Mouse (Mus musculus) forebrain, embryonic 16.5 days (tissue): ENCODE measurements at regions not wholly inside any gene's neighbourhood (a gene's known extent, or its start where the extent isn't known, plus 50 kb on each side); places are given as distances from the start of the nearest gene placed in this dataset.
A peak's percentile ranks its signal among the peaks of the same experiment; 100 is the strongest.

Experiments used
- ATAC-seq: fragments of 200-750 bp; cut with Nextera tagmentation; 2 replicates; pipeline ENCODE4 v1.8.0; 2017; ENCODE audit warnings: mild to moderate bottlenecking, moderate library complexity
- H3K27ac ChIP-seq: fragments of 300-500 bp; sonication (generic); 2 replicates; pipeline ENCODE4 v1.5.1; 2014; ENCODE audit warnings: low read length, control low read depth
- H3K27me3 ChIP-seq: fragments of 300-500 bp; sonication (generic); replicated peaks from 2 replicates; pipeline ENCODE4 v1.6.1; 2014; ENCODE audit warnings: low read length; ENCODE audit not compliant: control insufficient read depth, insufficient read depth
- H3K36me3 ChIP-seq: fragments of 300-500 bp; sonication (generic); 2 replicates; pipeline ENCODE4 v1.6.1; 2014; ENCODE audit not compliant: control insufficient read depth, insufficient read depth
- H3K4me1 ChIP-seq: fragments of 300-500 bp; sonication (generic); replicated peaks from 2 replicates; pipeline ENCODE4 v1.6.1; 2014; ENCODE audit warnings: low read length; ENCODE audit not compliant: control insufficient read depth, insufficient read depth
- H3K4me2 ChIP-seq: fragments of 300-500 bp; sonication (generic); 2 replicates; pipeline ENCODE4 v1.6.1; 2014; ENCODE audit warnings: mild to moderate bottlenecking, low read length, control low read depth
- H3K4me3 ChIP-seq: fragments of 300-500 bp; sonication (generic); replicated peaks from 2 replicates; pipeline ENCODE4 v1.5.1; 2014; ENCODE audit warnings: mild to moderate bottlenecking, low read length, control low read depth
- H3K9ac ChIP-seq: fragments of 300-500 bp; sonication (generic); replicated peaks from 2 replicates; pipeline ENCODE4 v1.6.1; 2014; ENCODE audit warnings: low read depth, low read length, control low read depth
- H3K9me3 ChIP-seq: fragments of 300-500 bp; sonication (generic); 2 replicates; pipeline ENCODE4 v1.6.1; 2016; ENCODE audit warnings: low read length; ENCODE audit not compliant: control insufficient read depth
- WGBS: fragments of 180-500 bp; shearing (Covaris S2); extraction: QIAGEN DNeasy Blood & Tissue Kit; methylation state at CpG from one replicate; pipeline ENCODE4 v1.1.7; 2014; 5-methylcytosine and 5-hydroxymethylcytosine counted together

DNA sequence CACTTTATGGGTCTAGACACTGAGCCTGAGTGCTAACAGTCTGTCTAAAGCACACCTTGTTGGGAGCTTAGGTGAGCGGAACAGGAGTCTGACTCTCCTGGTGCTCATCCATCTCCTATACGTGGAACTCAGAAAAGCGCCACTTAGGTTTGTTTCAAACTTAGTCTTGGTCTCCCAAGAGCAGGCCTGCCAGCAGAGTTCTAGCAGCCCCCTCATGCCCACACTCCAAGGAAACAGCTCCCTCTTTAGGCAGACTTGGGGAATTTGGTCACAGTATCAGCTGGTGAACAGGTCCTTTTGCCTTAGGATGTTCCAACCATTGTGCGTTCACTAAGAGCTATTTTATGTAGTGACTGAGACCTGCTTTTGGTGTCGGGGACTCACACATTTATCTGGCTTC, 173.0 kb upstream of the Ado start:
- Histone ChIP-seq H3K4me3 (no peak overlapping the region), H3K9me3 (no peaks in the 10 kb centered on the region), H3K4me1 (no peaks in the 10 kb centered on the region), H3K27me3 (no peaks in the 10 kb centered on the region), H3K36me3 (no peaks in the 10 kb centered on the region), H3K9ac (no peak overlapping the region), H3K4me2 (no peak overlapping the region), H3K27ac (no peak overlapping the region)
- peak; percentile 50; the same call in 1 of the 2 replicates for ATAC-seq
- 55% methylated on average over 5 of the region's 5 CpGs for WGBS

DNA sequence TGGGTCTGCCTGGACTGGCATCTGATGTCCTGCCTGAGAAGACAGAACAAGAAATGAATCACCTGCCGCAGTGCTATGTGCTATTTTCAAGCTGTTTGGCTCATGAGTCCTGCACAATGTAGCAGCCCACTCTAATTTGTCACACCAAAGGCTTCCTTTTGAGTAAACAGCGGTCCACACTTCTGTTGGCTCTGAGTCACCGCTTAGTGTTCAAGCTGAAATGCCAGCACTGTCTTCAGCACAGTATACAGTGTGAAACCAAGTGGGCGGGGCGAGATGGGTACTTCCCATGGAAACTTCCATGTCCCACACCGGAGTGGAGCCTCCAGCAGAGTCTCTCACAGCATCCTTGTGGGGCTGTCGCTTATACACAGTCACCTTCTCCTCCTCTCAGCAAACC, 168.8 kb upstream of the Ado start:
- no peaks in the 10 kb centered on the region for H3K9me3 ChIP-seq
- no peaks in the 10 kb centered on the region for H3K4me1 ChIP-seq
- 94% methylated on average over 7 of the region's 7 CpGs for WGBS
- H3K4me3 ChIP-seq, result no peak overlapping the region
- no peak for ATAC-seq
- no peak overlapping the region for H3K9ac ChIP-seq
- H3K27me3 ChIP-seq, result no peaks in the 10 kb centered on the region
- H3K27ac ChIP-seq, result no peak overlapping the region
- no peak overlapping the region for H3K4me2 ChIP-seq
- no peaks in the 10 kb centered on the region for H3K36me3 ChIP-seq

DNA sequence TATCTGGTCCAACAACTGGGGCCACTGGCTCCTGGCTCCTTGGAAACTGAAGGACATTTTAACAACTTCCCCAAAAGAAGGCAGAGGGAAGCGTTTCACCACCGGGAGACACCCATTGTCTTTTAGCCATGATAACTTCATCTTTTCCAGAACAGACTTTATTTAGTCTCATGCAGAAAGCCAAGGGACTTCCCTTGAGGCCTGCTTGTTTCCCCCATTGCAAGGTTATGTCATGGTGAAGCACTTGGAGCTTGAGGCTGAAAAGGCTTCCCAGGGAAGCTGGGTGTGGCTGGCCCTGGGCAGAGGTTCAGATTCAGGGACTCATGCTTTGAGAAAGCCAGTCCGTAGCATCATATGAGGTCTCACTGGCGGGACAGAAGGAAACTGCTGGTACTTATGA, 166.3 kb upstream of the Ado start:
- Histone ChIP-seq H3K27ac (no peak overlapping the region), H3K27me3 (no peaks in the 10 kb centered on the region), H3K9ac (no peak overlapping the region), H3K4me1 (no peaks in the 10 kb centered on the region), H3K9me3 (0 out of 2 replicates have a peak, but pooled peaks cover 6% of the 10 kb centered on the region), H3K4me3 (no peak overlapping the region), H3K4me2 (no peak overlapping the region), H3K36me3 (no peaks in the 10 kb centered on the region)
- 85% methylated on average over 4 of the region's 4 CpGs for WGBS
- no peak for ATAC-seq

DNA sequence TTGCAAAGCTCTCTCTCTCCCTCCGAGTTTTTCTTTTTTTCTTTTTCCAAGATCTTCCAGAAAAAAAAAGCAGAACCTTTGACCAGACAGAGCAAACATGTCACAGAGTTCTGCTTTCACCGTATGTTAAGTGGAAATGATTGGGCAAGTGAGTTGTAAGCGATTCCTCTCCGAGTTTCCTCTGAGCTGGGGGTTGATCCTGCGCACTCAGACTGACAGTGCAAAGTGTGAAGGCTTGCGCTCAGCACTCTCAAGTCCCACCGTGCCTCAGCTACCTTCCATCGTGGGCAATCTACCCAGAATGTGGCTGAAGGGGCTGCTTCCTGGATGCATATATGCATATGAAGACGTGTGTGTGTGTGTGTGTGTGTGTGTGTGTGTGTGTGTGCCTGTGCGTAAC, 164.3 kb upstream of the Ado start:
- ATAC-seq, result no peak
- H3K4me3 ChIP-seq, result no peak overlapping the region
- H3K36me3 ChIP-seq, result no peaks in the 10 kb centered on the region
- WGBS, result 85% methylated on average over 10 of the region's 10 CpGs
- H3K27me3 ChIP-seq, result no peaks in the 10 kb centered on the region
- 0 out of 2 replicates have a peak, but pooled peaks cover 6% of the 10 kb centered on the region for H3K9me3 ChIP-seq
- no peak overlapping the region for H3K4me2 ChIP-seq
- H3K9ac ChIP-seq, result no peak overlapping the region
- no peaks in the 10 kb centered on the region for H3K4me1 ChIP-seq
- H3K27ac ChIP-seq, result no peak overlapping the region

DNA sequence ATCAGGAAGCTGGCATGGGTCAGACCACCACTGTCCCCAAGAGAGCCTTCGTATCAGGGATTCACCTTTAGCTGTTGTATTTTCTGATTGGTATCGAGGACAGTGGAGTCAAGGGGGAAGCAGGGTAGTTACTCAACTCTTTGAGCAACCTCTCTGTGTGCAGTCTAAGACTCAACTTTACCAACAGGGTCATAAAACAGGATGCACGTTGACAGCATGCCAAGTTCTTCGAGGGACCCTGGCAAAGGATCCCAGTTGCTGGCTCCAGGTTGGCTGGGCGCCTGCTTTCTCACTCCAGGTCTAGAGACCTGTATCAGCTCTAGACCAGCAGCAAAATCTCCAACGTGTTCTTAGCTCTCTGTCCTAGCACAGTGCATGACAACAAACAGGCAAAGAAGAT, 163.9 kb upstream of the Ado start:
- 0 out of 2 replicates have a peak, but pooled peaks cover 6% of the 10 kb centered on the region for H3K9me3 ChIP-seq
- H3K4me3 ChIP-seq, result no peak overlapping the region
- H3K36me3 ChIP-seq, result no peaks in the 10 kb centered on the region
- no peak overlapping the region for H3K27ac ChIP-seq
- H3K9ac ChIP-seq, result no peak overlapping the region
- no peaks in the 10 kb centered on the region for H3K4me1 ChIP-seq
- ATAC-seq, result no peak
- H3K27me3 ChIP-seq, result no peaks in the 10 kb centered on the region
- H3K4me2 ChIP-seq, result no peak overlapping the region
- 75% methylated on average over 6 of the region's 6 CpGs for WGBS

DNA sequence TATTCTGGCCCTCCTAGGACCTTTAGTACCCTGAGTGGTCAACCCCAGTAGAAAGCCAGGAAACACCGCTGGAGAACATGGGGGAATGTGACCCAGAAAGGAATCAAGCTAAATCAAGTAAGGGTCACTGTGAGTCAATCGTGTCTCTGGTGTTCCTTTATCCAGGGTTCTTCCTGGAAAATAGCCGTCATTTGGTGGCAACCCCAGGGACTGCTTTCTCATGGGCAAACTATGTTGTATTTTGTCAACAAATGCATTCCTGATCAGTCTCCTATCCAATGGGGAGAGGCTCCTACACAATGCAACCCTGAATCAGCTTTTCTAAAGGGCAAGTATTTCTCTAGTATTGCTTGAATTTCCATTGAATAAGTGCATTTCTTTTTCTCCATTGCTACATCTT, 163.2 kb upstream of the Ado start:
- ATAC-seq, result no peak
- 92% methylated on average over 3 of the region's 3 CpGs for WGBS
- Histone ChIP-seq H3K9me3 (0 out of 2 replicates have a peak, but pooled peaks cover 6% of the 10 kb centered on the region), H3K36me3 (no peaks in the 10 kb centered on the region), H3K4me3 (no peak overlapping the region), H3K4me1 (no peaks in the 10 kb centered on the region), H3K27ac (no peak overlapping the region), H3K27me3 (no peaks in the 10 kb centered on the region), H3K4me2 (no peak overlapping the region), H3K9ac (no peak overlapping the region)

DNA sequence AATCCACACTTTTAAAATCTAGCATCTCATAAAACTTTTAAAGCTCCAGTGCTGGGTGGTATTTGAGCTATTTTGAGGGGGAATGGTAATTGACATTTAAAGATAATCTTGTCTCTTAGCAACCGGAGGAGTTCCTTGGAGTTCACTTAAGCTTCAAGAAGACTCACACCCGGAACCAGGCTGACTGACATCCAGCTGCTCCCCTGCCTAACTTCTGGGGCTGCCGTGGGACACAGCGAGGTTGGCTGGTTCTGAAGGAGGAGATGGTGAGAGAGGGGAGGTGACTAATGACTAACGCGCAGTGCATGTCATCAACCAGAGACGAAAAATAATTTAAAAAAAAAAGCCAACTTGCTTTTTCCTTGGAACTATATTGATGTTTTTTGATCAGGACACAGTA, 157.7 kb upstream of the Ado start:
- no peak overlapping the region for H3K4me3 ChIP-seq
- ATAC-seq, result no peak
- H3K4me2 ChIP-seq, result no peak overlapping the region
- 0 out of 2 replicates have a peak, but pooled peaks cover 2% of the 10 kb centered on the region for H3K9me3 ChIP-seq
- WGBS, result 71% methylated on average over 7 of the region's 7 CpGs
- no peaks in the 10 kb centered on the region for H3K36me3 ChIP-seq
- no peak overlapping the region for H3K27ac ChIP-seq
- no peaks in the 10 kb centered on the region for H3K4me1 ChIP-seq
- H3K9ac ChIP-seq, result no peak overlapping the region
- no peaks in the 10 kb centered on the region for H3K27me3 ChIP-seq

DNA sequence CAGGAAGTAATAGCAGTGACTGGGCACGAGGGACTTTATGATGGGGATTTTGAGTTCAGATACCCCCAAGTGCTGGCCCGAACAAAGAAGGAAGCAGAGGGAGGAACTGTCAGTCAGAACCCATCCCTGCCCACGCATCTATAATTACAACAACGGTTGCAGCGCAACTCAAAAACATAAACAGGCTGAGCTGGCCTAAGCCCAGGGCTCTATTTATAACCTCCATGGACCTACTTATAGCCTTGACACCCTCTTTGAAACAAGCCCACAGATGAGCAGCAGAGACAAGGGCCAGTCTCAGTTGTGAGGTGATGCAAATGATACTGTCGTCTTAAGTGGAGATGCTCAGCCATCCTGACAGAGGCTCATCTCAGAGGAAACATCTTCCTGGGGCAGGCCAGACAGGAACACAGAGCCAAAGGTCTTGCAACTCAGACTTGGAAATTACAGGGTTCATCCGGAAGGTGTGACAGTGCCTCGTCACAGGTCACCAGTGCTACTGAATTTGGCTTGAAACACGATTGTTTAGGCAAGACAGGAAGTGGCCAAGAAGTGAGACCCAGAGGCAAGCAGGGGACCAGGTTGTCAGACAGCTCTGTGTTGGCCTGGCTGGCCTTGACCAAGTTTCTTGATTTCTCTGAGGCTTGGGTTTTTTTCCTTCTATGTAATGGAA, 154.2 kb upstream of the Ado start:
- Histone ChIP-seq H3K9me3 (no peaks in the 10 kb centered on the region), H3K4me3 (no peak overlapping the region), H3K9ac (no peak overlapping the region), H3K36me3 (no peaks in the 10 kb centered on the region), H3K4me2 (no peak overlapping the region), H3K4me1 (no peaks in the 10 kb centered on the region), H3K27me3 (no peaks in the 10 kb centered on the region), H3K27ac (no peak overlapping the region)
- ATAC-seq, result no peak
- 79% methylated on average over 9 of the region's 9 CpGs for WGBS

DNA sequence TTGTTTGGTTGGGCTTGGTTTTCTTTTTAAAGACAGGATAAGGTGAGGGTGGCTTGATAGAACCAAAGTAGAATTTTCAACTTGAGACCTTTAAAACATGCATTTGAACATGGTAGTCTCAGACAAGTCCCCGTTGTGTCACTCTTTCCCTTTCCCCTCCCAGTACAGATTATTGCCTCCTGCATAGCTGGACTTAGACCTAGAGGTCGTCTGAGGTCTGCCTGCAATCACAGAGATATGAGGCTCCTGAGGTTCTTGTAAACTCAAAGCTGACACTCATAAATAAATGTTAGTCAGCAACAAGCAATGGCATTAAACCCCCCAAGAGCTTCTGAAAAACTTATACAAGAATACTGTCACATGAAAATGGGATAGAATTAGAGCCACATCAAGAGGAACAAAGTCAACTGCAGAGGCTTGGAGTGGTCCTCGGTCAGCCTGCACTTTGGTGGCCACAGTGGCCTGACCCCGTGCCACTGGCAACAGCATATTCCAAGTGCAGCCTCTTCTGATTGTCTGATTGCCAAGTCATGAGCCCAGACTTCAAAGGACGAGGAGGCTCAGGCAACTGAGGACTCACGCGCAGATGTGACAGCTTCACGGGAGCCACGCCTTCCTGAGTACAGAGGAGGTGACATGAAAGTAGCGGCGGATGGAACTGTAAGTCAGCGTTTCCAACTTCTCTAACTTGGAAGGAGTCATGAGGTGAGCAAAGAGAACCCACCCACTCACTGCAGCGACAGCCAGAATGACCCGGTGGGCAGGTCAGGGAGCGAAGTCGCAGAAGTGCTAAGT, 148.8 kb upstream of the Ado start:
- WGBS, result 86% methylated on average over 16 of the region's 16 CpGs
- H3K4me2 ChIP-seq, result no peak overlapping the region
- H3K4me1 ChIP-seq, result no peaks in the 10 kb centered on the region
- H3K9me3 ChIP-seq, result no peaks in the 10 kb centered on the region
- H3K9ac ChIP-seq, result no peak overlapping the region
- no peak overlapping the region for H3K4me3 ChIP-seq
- no peak overlapping the region for H3K27ac ChIP-seq
- no peaks in the 10 kb centered on the region for H3K36me3 ChIP-seq
- ATAC-seq, result no peak
- H3K27me3 ChIP-seq, result no peaks in the 10 kb centered on the region
